Mouse (Mus musculus) neural tube, embryonic 13.5 days (tissue): ENCODE measurements at regions not wholly inside any gene's neighbourhood (a gene's known extent, or its start where the extent isn't known, plus 50 kb on each side); places are given as distances from the start of the nearest gene placed in this dataset.

Experiments
- ATAC-seq: fragments of 200-750 bp; cut with Nextera tagmentation; 2 replicates; pipeline ENCODE4 v1.8.0; 2017; ENCODE audit warnings: low read depth, mild to moderate bottlenecking, moderate TSS enrichment, moderate library complexity
- H3K27ac ChIP-seq: fragments of 300-500 bp; sonication (generic); replicated peaks from 2 replicates; pipeline ENCODE4 v1.5.1; 2015; ENCODE audit warnings: moderate library complexity, mild to moderate bottlenecking, inconsistent platforms
- H3K27me3 ChIP-seq: fragments of 300-500 bp; sonication (generic); 2 replicates; pipeline ENCODE4 v1.6.1; 2015; ENCODE audit warnings: mild to moderate bottlenecking, inconsistent platforms
- H3K36me3 ChIP-seq: fragments of 300-500 bp; sonication (generic); 2 replicates; pipeline ENCODE4 v1.6.1; 2015; ENCODE audit warnings: mild to moderate bottlenecking, inconsistent platforms
- H3K4me1 ChIP-seq: fragments of 300-500 bp; sonication (generic); replicated peaks from 2 replicates; pipeline ENCODE4 v1.6.1; 2015; ENCODE audit warnings: inconsistent platforms
- H3K4me2 ChIP-seq: fragments of 300-500 bp; sonication (generic); 2 replicates; pipeline ENCODE4 v1.6.1; 2015; ENCODE audit warnings: inconsistent platforms, mild to moderate bottlenecking, moderate library complexity
- H3K4me3 ChIP-seq: fragments of 300-500 bp; sonication (generic); 2 replicates; pipeline ENCODE4 v1.5.1; 2015; ENCODE audit warnings: mild to moderate bottlenecking, inconsistent platforms
- H3K9ac ChIP-seq: fragments of 300-500 bp; sonication (generic); 2 replicates; pipeline ENCODE4 v1.6.1; 2015; ENCODE audit warnings: moderate library complexity, mild to moderate bottlenecking, inconsistent platforms
- H3K9me3 ChIP-seq: fragments of 300-500 bp; sonication (generic); 2 replicates; pipeline ENCODE4 v1.6.1; 2016; ENCODE audit warnings: inconsistent platforms
- WGBS: fragments of 180-500 bp; shearing (Covaris S2); methylation state at CpG from one replicate; pipeline ENCODE4 v1.1.7; 2015; 5-methylcytosine and 5-hydroxymethylcytosine counted together

DNA sequence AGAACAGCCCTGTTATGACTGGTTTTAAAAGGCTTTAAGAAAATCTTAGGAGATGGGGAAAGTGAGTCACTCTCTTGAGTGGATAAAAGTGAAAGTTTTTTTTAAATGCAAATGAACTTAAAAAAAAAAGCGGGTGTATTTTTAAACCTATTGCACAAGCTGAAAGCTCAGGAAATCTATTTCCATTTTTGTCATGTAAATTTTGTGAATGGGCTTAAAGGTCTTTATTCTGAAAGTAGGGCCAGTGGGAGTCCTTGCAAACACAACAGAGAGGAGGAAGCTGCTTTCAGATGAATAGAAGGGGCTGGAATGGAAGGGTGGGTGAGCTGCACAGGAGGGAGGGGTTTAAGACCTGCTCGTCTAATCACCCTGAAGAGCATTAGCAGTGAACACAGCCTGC is 62.9 kb downstream of the Fam84a start:
- Histone ChIP-seq H3K27ac (no peak overlapping the region), H3K9ac (no peak overlapping the region), H3K9me3 (no peaks in the 10 kb centered on the region), H3K4me1 (no peaks in the 10 kb centered on the region), H3K4me2 (no peak overlapping the region), H3K27me3 (no peaks in the 10 kb centered on the region), H3K36me3 (no peaks in the 10 kb centered on the region), H3K4me3 (no peak overlapping the region)
- 4% methylated on average over 2 of the region's 2 CpGs for WGBS
- ATAC-seq = peak; percentile 67; the same call in 1 of the 2 replicates

DNA sequence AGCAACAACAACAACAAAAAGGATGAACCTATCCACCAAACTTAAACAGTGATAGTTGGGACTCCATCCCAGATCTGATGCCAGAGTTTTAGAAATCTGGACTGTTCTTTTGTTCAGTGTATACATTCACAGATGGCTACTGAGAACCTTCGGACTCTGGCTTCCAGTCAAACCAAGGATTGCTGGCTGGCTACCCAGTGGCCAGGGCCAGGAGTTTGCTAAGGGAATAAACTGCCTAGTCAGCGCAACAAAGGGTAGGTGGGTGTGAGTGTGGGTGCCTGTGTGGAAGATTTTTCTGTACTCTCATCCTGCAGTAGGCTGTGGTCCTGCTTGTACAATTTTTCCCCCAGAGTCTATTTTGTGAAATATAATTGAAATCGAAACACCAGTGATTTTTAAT is 69.1 kb downstream of the Fam84a start:
- H3K4me2 ChIP-seq = no peak overlapping the region
- H3K9ac ChIP-seq = no peak overlapping the region
- H3K9me3 ChIP-seq = no peaks in the 10 kb centered on the region
- ATAC-seq = no peak
- no peak overlapping the region for H3K4me3 ChIP-seq
- no peaks in the 10 kb centered on the region for H3K4me1 ChIP-seq
- H3K27ac ChIP-seq = no peak overlapping the region
- H3K27me3 ChIP-seq = no peaks in the 10 kb centered on the region
- H3K36me3 ChIP-seq = no peaks in the 10 kb centered on the region
- 91% methylated on average over 3 of the region's 3 CpGs for WGBS

DNA sequence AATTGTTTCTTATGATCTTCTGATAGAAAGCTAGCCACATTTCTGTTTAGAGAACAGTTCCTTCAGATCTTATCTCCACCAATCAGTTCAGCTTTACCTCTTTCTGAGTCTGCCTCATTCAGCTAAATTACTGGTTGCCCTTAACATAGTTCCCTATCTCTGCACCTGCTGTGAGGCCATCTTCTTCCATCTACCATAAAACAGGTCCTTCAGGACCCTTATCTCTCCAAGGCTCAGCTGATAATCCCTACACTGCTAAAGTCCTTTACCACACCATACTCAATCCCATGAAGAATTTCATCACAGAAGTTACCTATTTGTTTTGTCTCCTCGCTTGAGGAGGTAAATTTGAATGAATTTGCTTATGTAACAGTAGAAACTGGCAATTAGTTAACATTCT is 72.0 kb downstream of the Fam84a start:
- ATAC-seq = no peak
- 81% methylated on average over 1 of the region's 1 CpGs for WGBS
- Histone ChIP-seq H3K4me2 (no peak overlapping the region), H3K36me3 (no peaks in the 10 kb centered on the region), H3K4me3 (no peak overlapping the region), H3K27ac (no peak overlapping the region), H3K4me1 (no peaks in the 10 kb centered on the region), H3K27me3 (no peaks in the 10 kb centered on the region), H3K9ac (no peak overlapping the region), H3K9me3 (no peaks in the 10 kb centered on the region)

DNA sequence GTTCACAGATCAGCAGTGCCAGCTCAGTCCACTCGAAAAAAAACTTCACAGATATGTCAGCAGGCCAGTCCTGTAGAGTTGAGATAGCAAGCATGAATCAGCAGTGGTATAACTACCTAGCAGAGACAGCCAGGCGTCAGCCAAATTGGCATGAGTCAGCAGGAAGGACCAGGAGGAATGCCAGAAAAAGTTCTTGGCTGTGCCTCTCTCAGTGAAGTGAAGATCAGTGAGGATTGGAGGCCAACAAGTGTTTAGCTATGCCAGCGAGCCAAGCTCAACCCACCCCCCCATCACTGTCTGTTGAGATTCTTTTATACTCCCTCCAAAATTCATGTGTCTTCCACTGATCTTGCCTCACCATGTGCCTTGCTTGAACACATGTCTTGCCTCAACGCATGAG is 82.8 kb downstream of the Fam84a start:
- H3K4me3 ChIP-seq = no peak overlapping the region
- no peaks in the 10 kb centered on the region for H3K9me3 ChIP-seq
- H3K27me3 ChIP-seq = no peaks in the 10 kb centered on the region
- no peak for ATAC-seq
- no peak overlapping the region for H3K4me2 ChIP-seq
- no peaks in the 10 kb centered on the region for H3K4me1 ChIP-seq
- WGBS = 84% methylated on average over 4 of the region's 4 CpGs
- H3K36me3 ChIP-seq = no peaks in the 10 kb centered on the region
- no peak overlapping the region for H3K9ac ChIP-seq
- no peak overlapping the region for H3K27ac ChIP-seq

DNA sequence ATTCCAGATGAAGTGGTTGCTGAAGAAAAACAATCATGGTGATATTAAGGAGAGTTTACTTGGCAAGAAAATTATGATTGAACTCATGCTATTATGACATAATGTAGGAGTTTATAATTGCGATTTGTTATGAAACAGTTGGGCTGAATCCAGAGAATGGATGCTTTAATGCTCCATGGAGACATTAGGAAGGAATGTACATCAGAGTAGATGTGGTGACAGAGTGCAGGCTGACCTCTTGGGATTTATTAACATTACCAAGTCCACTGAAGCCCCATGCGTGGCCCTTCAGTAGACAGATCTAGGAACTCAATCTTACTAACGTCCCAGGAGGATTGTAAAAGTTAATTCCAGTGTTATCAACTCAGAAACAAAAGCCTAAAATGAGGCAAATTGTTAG is 86.5 kb downstream of the Fam84a start:
- H3K4me1 ChIP-seq = no peaks in the 10 kb centered on the region
- no peak for ATAC-seq
- no peaks in the 10 kb centered on the region for H3K9me3 ChIP-seq
- no peaks in the 10 kb centered on the region for H3K27me3 ChIP-seq
- no peaks in the 10 kb centered on the region for H3K36me3 ChIP-seq
- 69% methylated on average over 3 of the region's 3 CpGs for WGBS
- no peak overlapping the region for H3K27ac ChIP-seq
- H3K4me3 ChIP-seq = no peak overlapping the region
- no peak overlapping the region for H3K9ac ChIP-seq
- H3K4me2 ChIP-seq = no peak overlapping the region

DNA sequence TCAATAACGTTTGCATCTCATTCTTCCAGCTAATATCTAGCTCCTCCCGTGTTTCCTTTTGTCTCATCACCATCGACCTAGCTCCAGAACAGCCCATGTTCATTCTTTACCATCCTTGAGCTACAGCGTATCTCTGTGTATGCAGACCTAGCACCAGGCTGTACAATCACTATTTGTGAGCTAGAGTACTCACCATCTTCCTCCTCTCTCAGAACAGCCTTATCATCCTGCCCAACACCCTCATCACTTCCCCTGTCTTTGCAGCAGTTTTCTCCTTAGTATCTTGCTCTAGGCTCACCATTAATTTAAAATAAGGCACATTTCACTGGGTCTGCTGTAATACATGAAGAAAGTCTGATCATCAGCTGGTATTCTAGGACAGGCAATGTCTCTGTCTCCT is 88.6 kb downstream of the Fam84a start:
- WGBS = 84% methylated on average over 4 of the region's 4 CpGs
- no peaks in the 10 kb centered on the region for H3K4me1 ChIP-seq
- ATAC-seq = no peak
- H3K27ac ChIP-seq = no peak overlapping the region
- no peak overlapping the region for H3K9ac ChIP-seq
- H3K4me2 ChIP-seq = no peak overlapping the region
- no peaks in the 10 kb centered on the region for H3K36me3 ChIP-seq
- H3K4me3 ChIP-seq = no peak overlapping the region
- H3K9me3 ChIP-seq = no peaks in the 10 kb centered on the region
- H3K27me3 ChIP-seq = no peaks in the 10 kb centered on the region

DNA sequence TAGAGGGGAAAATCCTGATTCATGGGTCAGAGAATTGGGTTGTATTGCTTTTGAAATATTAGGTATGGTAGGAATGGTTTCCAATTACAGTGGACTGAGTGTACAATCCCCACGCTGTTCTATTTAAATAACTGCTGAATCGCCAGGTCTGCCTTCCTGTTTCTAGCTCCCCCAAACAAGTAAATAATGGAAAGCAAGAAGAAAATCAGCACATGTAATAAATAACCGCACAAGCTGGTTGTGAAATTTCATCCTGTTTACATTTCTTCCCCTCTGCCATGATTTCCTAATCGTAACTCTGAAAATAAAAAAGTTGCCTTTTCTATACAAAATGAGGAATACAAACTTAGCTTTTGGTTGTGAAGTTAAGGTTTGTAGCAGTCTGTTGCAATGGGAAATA is 95.7 kb downstream of the Fam84a start:
- H3K9me3 ChIP-seq = no peaks in the 10 kb centered on the region
- H3K36me3 ChIP-seq = no peaks in the 10 kb centered on the region
- no peaks in the 10 kb centered on the region for H3K27me3 ChIP-seq
- ATAC-seq = no peak
- no peak overlapping the region for H3K9ac ChIP-seq
- H3K27ac ChIP-seq = no peak overlapping the region
- no peaks in the 10 kb centered on the region for H3K4me1 ChIP-seq
- H3K4me3 ChIP-seq = no peak overlapping the region
- 84% methylated on average over 4 of the region's 4 CpGs for WGBS
- H3K4me2 ChIP-seq = no peak overlapping the region

DNA sequence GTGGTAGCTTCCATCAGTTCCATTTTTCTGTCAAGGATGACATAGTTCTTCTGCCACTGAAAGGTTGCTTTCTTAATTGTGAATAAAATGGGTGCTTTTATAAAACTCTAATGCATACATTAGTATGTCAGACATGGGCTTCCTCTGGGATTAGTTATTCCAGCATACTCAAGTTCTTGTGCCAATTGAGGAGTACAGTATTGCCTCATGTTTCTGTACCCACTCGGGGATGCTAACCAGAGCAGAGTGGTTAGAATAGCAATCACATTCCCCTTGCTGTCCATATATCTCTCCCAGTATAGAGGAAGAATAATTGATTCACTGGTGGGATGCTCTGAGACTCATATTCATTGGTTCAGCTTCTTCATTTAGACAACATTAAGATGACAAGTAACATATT is 119.5 kb downstream of the Fam84a start:
- H3K4me3 ChIP-seq = no peak overlapping the region
- 74% methylated on average over 1 of the region's 1 CpGs for WGBS
- H3K4me1 ChIP-seq = no peaks in the 10 kb centered on the region
- H3K27ac ChIP-seq = no peak overlapping the region
- no peaks in the 10 kb centered on the region for H3K9me3 ChIP-seq
- H3K4me2 ChIP-seq = no peak overlapping the region
- H3K27me3 ChIP-seq = no peaks in the 10 kb centered on the region
- H3K9ac ChIP-seq = no peak overlapping the region
- no peaks in the 10 kb centered on the region for H3K36me3 ChIP-seq
- ATAC-seq = no peak

DNA sequence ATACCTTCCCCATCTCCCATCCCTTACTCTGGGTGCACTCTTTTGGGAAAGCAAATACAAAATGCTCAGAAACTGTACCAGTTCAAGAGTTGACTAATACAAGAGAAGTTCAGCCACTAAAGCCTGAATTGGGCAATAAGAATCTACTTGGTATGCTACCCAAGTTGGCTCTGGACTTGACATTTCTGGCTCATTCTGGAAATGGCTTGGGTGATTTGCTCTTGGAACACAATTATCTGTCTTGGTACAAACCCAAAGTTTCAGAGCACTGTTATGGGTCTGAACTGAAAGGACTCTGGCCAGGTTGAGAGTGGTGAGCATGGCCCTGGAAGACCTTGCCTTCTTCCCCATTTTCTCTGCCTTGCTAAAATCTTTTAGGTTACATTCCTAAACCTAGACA is 136.6 kb downstream of the Fam84a start:
- Histone ChIP-seq H3K9ac (no peak overlapping the region), H3K4me1 (no peaks in the 10 kb centered on the region), H3K27ac (no peak overlapping the region), H3K4me2 (no peak overlapping the region), H3K9me3 (no peaks in the 10 kb centered on the region), H3K4me3 (no peak overlapping the region), H3K27me3 (no peaks in the 10 kb centered on the region), H3K36me3 (no peaks in the 10 kb centered on the region)
- no peak for ATAC-seq

DNA sequence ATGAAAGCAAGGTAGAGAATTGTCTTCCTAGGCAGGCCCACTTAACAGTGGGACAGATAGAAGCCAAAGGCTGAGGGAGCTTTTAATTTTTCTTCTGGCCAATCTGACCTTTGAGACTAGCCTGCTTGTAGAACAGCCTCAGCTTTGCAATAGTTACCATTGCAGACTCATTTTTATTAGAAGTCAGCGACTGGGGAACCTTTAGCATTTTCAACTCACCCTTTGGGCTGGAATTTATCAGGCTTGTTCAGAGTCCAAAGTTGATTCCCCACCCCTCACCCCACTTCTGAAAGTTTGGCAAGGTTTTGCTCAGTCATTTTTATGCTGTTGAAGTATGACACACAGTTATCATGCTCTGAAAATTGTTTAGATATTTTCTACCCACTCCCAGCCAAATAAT is 145.9 kb downstream of the Fam84a start:
- ATAC-seq = no peak
- no peaks in the 10 kb centered on the region for H3K27me3 ChIP-seq
- H3K27ac ChIP-seq = no peak overlapping the region
- 62% methylated on average over 1 of the region's 1 CpGs for WGBS
- H3K9ac ChIP-seq = no peak overlapping the region
- no peak overlapping the region for H3K4me3 ChIP-seq
- no peaks in the 10 kb centered on the region for H3K4me1 ChIP-seq
- H3K4me2 ChIP-seq = no peak overlapping the region
- no peaks in the 10 kb centered on the region for H3K9me3 ChIP-seq
- H3K36me3 ChIP-seq = no peaks in the 10 kb centered on the region

DNA sequence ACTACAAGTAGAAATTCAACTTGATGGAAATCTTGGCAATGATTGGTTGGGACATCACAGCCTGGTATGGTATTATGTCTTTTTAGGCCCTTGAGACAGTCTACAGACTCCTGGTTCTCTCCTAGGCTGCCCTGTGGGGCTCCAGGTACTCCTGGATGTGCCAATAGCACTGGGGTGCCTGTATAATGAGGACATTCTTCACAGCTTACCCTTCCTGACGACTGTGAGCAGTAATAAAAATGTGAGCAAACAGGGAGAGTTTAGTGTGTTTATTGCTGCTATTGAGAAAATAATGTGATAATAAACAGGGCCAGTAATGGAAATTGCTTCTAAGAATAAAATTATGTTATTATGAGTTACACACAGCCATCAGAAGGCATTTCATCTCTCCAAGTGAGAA is 150.2 kb downstream of the Fam84a start:
- Histone ChIP-seq H3K4me2 (no peak overlapping the region), H3K27ac (no peak overlapping the region), H3K4me1 (no peaks in the 10 kb centered on the region), H3K36me3 (no peaks in the 10 kb centered on the region), H3K27me3 (no peaks in the 10 kb centered on the region), H3K9me3 (no peaks in the 10 kb centered on the region), H3K9ac (no peak overlapping the region), H3K4me3 (no peak overlapping the region)
- 30% methylated on average over 1 of the region's 1 CpGs for WGBS
- ATAC-seq = peak; percentile 53; the same call in 1 of the 2 replicates

DNA sequence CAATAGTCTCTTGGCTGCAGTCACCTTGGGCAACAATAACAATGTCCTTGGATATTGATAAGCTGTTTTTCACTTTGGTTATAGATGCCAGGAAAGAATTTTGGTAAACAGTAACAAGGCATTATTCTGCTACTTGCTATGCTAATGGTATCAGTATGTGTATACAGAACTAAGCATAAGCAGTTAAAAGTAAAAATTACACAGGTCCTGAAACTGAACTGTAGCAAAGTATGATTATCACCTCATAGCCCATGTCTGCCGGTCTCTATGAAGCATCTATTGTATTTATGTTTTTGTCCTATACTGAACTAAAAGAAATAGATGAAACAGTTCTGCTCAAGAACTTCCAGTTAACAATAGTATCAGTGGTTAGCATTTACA is 167.5 kb downstream of the Fam84a start:
- Histone ChIP-seq H3K9ac (no peak overlapping the region), H3K27me3 (no peaks in the 10 kb centered on the region), H3K4me1 (peaks cover 20% of the 10 kb centered on the region), H3K36me3 (no peaks in the 10 kb centered on the region), H3K9me3 (no peaks in the 10 kb centered on the region), H3K27ac (0 out of 2 replicates have a peak overlapping the region, but pooled peaks have one; percentile 28), H3K4me2 (no peak overlapping the region), H3K4me3 (no peak overlapping the region)
- 42% methylated on average over 1 of the region's 1 CpGs for WGBS
- ATAC-seq = no peak

DNA sequence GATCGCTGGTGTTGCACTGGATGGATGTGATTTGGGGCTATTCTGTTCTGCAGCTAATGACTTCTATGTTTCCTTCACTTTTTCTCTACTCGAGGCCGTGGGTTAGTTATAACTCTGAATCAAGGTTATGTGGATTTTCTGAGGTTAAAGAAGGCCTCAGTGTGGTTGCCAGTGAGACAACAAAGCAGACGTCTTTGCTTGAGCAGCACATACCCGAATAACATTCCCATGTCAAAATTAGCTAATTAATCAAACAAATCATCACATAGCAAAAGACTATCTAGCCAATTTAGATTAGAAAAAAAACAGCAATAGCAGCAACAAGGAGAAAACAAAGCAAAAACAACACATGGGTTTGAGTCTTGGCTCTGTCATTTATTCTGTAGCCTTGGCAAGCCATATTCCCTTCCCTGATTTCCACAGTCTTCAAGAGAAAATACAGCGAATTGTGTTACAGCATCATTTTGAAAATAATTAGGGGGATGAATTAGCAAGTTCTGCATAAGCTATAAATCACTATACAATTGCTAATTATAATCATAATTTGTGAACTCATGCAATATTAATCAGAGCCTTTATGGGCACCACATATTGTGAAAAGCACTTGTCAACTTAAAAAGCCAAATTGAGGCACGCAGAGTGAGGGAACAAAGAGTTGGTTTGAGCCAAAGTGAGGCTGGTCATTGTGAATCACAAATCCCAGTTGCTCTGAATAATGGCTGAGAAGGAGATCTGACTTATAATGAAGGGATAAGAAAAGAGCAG is 168.0 kb downstream of the Fam84a start:
- Histone ChIP-seq H3K4me2 (no peak overlapping the region), H3K4me3 (no peak overlapping the region), H3K27ac (0 out of 2 replicates have a peak overlapping the region, but pooled peaks have one; percentile 28), H3K4me1 (peaks cover 20% of the 10 kb centered on the region), H3K27me3 (no peaks in the 10 kb centered on the region), H3K36me3 (no peaks in the 10 kb centered on the region), H3K9ac (no peak overlapping the region), H3K9me3 (no peaks in the 10 kb centered on the region)
- 32% methylated on average over 7 of the region's 7 CpGs for WGBS
- ATAC-seq = peak; percentile 42; the same call in 1 of the 2 replicates
